Mouse (Mus musculus): ENCODE measurements at regions not wholly inside any gene's neighbourhood (a gene's known extent, or its start where the extent isn't known, plus 50 kb on each side); places are given as distances from the start of the nearest gene placed in this dataset.

- TF ChIP-seq CTCF (IDR thresholded peaks at IDR 0.05; ENCODE audit: borderline replicate concordance, extremely low read depth, insufficient read depth, insufficient read length) (no peak), POLR2A (IDR thresholded peaks at IDR 0.05; ENCODE audit: borderline replicate concordance, extremely low read depth, insufficient read depth, insufficient read length, poor library complexity, severe bottlenecking) (no peak)
Observed at GRCm38 (mm10) chr1:164684437-164684836, 112.0 kb upstream of the Dpt start.
